Mouse (Mus musculus) midbrain, embryonic 11.5 days (tissue): ENCODE measurements around the gene Rhno1. TPM values are rescaled to one million over a fixed set of nuclear protein-coding genes. Genes with fewer than 3 reads are reported as not detected.
A peak's percentile ranks its signal among the peaks of the same experiment; 100 is the strongest.

Experiments used
- ATAC-seq: fragments of 200-750 bp; cut with Nextera tagmentation; 2 replicates; pipeline ENCODE4 v1.8.0; 2017; ENCODE audit warnings: moderate TSS enrichment, moderate library complexity; ENCODE audit not compliant: low FRiP score
- DNase-seq: peaks from one replicate; pipeline ENCODE4 v3.0.0; 2015; ENCODE audit warnings: low spot score; ENCODE audit errors: missing footprints
- H3K27ac ChIP-seq: fragments of 300-500 bp; sonication (generic); 2 replicates; pipeline ENCODE4 v1.5.1; 2014; ENCODE audit warnings: low read depth, low read length
- H3K27me3 ChIP-seq: fragments of 300-500 bp; sonication (generic); 2 replicates; pipeline ENCODE4 v1.6.1; 2014; ENCODE audit warnings: mild to moderate bottlenecking, low read length, moderate library complexity, mixed read lengths; ENCODE audit not compliant: control insufficient read depth, insufficient read depth
- H3K36me3 ChIP-seq: fragments of 300-500 bp; sonication (generic); 2 replicates; pipeline ENCODE4 v1.6.1; 2014; ENCODE audit warnings: mild to moderate bottlenecking, low read length, moderate library complexity, mixed read lengths; ENCODE audit not compliant: control insufficient read depth, insufficient read depth
- H3K4me1 ChIP-seq: fragments of 300-500 bp; sonication (generic); 2 replicates; pipeline ENCODE4 v1.6.1; 2014; ENCODE audit warnings: low read length; ENCODE audit not compliant: control insufficient read depth, insufficient read depth
- H3K4me2 ChIP-seq: fragments of 300-500 bp; sonication (generic); 2 replicates; pipeline ENCODE4 v1.6.1; 2014; ENCODE audit warnings: mild to moderate bottlenecking, moderate library complexity
- H3K4me3 ChIP-seq: fragments of 300-500 bp; sonication (generic); 2 replicates; pipeline ENCODE4 v1.5.1; 2014; ENCODE audit warnings: low read depth, low read length
- H3K9ac ChIP-seq: fragments of 300-500 bp; sonication (generic); 2 replicates; pipeline ENCODE4 v1.6.1; 2014; ENCODE audit warnings: low read length
- H3K9me3 ChIP-seq: fragments of 300-500 bp; sonication (generic); 2 replicates; pipeline ENCODE4 v1.6.1; 2016; ENCODE audit warnings: low read length; ENCODE audit not compliant: control insufficient read depth
- WGBS: fragments of 180-500 bp; shearing (Covaris S2); extraction: QIAGEN DNeasy Blood & Tissue Kit; methylation state at CpG from one replicate; pipeline ENCODE4 v1.1.7; 2014; 5-methylcytosine and 5-hydroxymethylcytosine counted together
- polyA plus RNA-seq: library from polyadenylated mRNA; unstranded; fragments of >200 nt; fragmentation: Nextera tagmentation; extraction: Ambion mirVana; gene quantifications from 2 replicates; pipeline ENCODE4 v1.2.1, GENCODE M21; 2014

Gene Rhno1
- 176 and 178 TPM in 2 replicates for polyA plus RNA-seq

- H3K27ac ChIP-seq, result peak within 1 kb of the TSS; percentile 90
- DNase-seq (peak; percentile 97), ATAC-seq (peak; percentile 91)
- peak within 1 kb of the TSS; percentile 95 for H3K9ac ChIP-seq
- under 1% methylated on average over 69 of the region's 76 CpGs for WGBS
- peak within 1 kb of the TSS; percentile 69 for H3K4me2 ChIP-seq
- no peaks in the 10 kb centered on the region for H3K9me3 ChIP-seq
- peaks cover 24% of the 10 kb centered on the region for H3K36me3 ChIP-seq
- no peaks in the 10 kb centered on the region for H3K27me3 ChIP-seq
- peak within 1 kb of the TSS; percentile 90 for H3K4me3 ChIP-seq
- H3K4me1 ChIP-seq, result peaks cover 10% of the 10 kb centered on the region
Observed at GRCm38 (mm10) chr6:128362381-128363006, at the start of gene Rhno1, which contains the start of gene Foxm1. TSS of gene Rhno1 (minus strand) at chr6:128362911. TSS of gene Foxm1 (plus strand) at chr6:128362967.

DNA sequence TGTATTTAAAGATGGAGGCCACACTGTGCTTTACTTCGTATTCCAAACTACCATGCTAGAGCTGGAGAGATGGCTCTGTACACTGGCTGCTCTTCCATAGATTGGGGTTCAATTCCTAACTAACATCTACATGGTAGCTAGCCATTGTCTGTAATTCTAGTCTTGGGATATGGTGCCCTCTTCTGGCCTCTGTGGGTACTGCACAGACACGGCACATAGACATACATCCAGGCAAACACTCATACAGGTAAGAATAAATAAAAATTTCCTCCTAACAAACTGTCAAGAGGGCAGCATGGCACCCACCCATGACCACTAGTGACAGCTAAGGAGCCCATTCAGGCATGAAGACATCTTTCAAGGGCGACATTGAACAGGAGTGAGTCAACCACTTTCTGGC is 48.4 kb upstream of the Rhno1 start:
- peaks cover 25% of the 10 kb centered on the region for H3K36me3 ChIP-seq
- ATAC-seq (peak; percentile 43; the same call in 1 of the 2 replicates), DNase-seq (peak; percentile 98)
- WGBS, result 14% methylated on average over 3 of the region's 3 CpGs
- no peak overlapping the region for H3K4me3 ChIP-seq
- H3K27ac ChIP-seq, result no peak overlapping the region
- no peak overlapping the region for H3K4me2 ChIP-seq
- H3K9me3 ChIP-seq, result no peaks in the 10 kb centered on the region
- no peaks in the 10 kb centered on the region for H3K27me3 ChIP-seq
- no peak overlapping the region for H3K9ac ChIP-seq
- H3K4me1 ChIP-seq, result no peaks in the 10 kb centered on the region

- WGBS, result 95% methylated on average over 13 of the region's 13 CpGs
- H3K9ac ChIP-seq, result no peak overlapping the region
- H3K4me1 ChIP-seq, result no peaks in the 10 kb centered on the region
- no peak overlapping the region for H3K27ac ChIP-seq
- no peak overlapping the region for H3K4me3 ChIP-seq
- no peaks in the 10 kb centered on the region for H3K27me3 ChIP-seq
- DNase-seq, result peak; percentile 56
- peaks cover 25% of the 10 kb centered on the region for H3K36me3 ChIP-seq
- H3K4me2 ChIP-seq, result no peak overlapping the region
- ATAC-seq, result no peak
- H3K9me3 ChIP-seq, result no peaks in the 10 kb centered on the region
Observed at GRCm38 (mm10) chr6:128410305-128410704, 47.6 kb upstream of the Rhno1 start.

- no peaks in the 10 kb centered on the region for H3K27me3 ChIP-seq
- no peak for DNase-seq
- H3K4me3 ChIP-seq, result no peak overlapping the region
- H3K4me2 ChIP-seq, result no peak overlapping the region
- H3K9ac ChIP-seq, result no peak overlapping the region
- ATAC-seq, result no peak
- H3K4me1 ChIP-seq, result no peaks in the 10 kb centered on the region
- no peak overlapping the region for H3K27ac ChIP-seq
- 85% methylated on average over 7 of the region's 7 CpGs for WGBS
- no peaks in the 10 kb centered on the region for H3K9me3 ChIP-seq
- peaks cover 25% of the 10 kb centered on the region for H3K36me3 ChIP-seq
Observed at GRCm38 (mm10) chr6:128408544-128409125, 45.9 kb upstream of the Rhno1 start.

DNA sequence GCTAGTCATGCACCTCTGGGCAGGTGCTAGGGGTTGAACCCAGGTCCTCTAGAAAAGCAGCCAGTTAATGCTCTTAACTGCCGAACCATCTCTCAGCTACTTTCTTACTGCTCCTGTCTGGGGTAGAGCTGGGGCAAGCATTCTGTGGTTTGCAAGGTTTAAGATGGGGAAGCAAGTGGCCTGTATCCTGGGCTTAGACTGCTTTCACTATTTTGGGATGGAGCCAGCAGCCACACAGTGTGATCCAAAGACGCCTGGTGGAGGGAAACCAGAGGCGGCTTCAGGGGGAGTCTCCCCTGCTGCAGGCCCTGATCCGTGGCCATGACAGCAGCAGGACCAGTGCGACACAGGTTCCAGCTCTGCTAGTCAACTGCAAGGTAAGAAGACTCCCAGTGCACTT is 42.0 kb upstream of the Rhno1 start:
- H3K9ac ChIP-seq, result no peak overlapping the region
- peaks cover 14% of the 10 kb centered on the region for H3K36me3 ChIP-seq
- WGBS, result 56% methylated on average over 5 of the region's 5 CpGs
- DNase-seq (no peak), ATAC-seq (no peak)
- H3K4me3 ChIP-seq, result no peak overlapping the region
- H3K4me1 ChIP-seq, result no peaks in the 10 kb centered on the region
- H3K9me3 ChIP-seq, result no peaks in the 10 kb centered on the region
- no peak overlapping the region for H3K4me2 ChIP-seq
- no peaks in the 10 kb centered on the region for H3K27me3 ChIP-seq
- no peak overlapping the region for H3K27ac ChIP-seq

DNA sequence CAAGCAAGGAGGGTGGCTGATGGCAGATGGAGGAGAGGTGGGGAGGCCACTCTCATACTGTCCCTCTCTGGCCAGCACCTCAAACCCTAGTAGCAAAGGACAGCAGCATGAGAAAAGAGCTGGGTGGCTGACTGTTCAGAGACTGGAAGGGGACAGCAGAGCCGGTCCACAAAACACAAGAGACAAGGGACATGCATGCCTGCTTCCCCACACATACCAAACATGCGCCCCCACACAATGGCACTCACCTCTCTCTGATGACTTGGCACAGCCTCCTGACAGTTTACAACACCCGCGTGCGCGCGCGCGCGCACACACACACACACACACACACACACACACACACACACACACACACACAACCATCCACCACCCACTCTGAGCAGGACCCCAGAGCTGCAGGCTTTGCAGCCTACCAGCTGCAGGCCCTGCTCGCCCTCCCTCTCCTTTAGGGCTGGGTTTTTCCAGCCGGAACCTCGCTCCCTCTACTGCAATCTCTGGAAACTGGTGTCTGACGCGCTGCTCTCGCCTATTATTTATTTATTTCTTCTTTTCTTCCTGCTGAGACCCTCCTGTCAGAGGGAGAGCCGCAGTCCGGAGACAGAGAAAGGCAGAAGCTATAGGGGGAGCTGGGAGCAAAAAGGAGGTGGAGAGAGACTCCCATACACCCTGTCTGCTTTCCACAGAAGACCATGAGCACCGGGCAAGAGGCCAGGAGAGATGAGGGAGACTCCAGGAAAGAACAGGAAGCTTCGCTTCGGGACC is 36.9 kb upstream of the Rhno1 start:
- no peak for DNase-seq
- Histone ChIP-seq H3K27me3 (no peaks in the 10 kb centered on the region), H3K9ac (no peak overlapping the region; the same call in 1 of the 2 replicates), H3K4me2 (no peak overlapping the region), H3K9me3 (no peaks in the 10 kb centered on the region), H3K27ac (no peak overlapping the region), H3K4me1 (no peaks in the 10 kb centered on the region), H3K4me3 (no peak overlapping the region), H3K36me3 (no peaks in the 10 kb centered on the region)
- peak; percentile 78 for ATAC-seq
- 53% methylated on average over 21 of the region's 21 CpGs for WGBS

DNA sequence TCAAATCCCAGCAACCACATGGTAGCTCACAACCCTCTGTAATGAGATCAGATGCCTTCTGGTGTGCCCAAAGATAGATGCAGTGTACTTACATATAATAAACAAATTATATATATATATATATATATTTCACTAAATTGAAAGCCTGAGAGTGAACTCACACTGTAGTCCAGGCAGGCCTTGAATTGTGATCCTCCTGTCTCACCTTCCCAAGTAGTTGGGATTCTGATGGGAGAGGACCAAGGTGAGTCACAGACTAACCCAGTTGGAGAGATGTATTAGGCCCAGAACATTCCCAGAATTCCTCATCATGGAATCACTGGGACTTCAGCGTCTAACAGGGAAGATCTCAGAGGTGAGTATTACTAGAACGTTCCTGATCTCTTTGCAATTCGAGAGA is 36.3 kb upstream of the Rhno1 start, which contains the start of gene Nrip2:
Nrip2 (plus strand) TSS at position 301 of the 400 bp plus-strand sequence.
- ATAC-seq (no peak), DNase-seq (no peak)
- WGBS, result 81% methylated on average over 3 of the region's 3 CpGs
- no peak within 1 kb of the TSS for H3K27ac ChIP-seq
- no peaks in the 10 kb centered on the region for H3K4me1 ChIP-seq
- no peaks in the 10 kb centered on the region for H3K9me3 ChIP-seq
- no peak within 1 kb of the TSS for H3K4me2 ChIP-seq
- no peaks in the 10 kb centered on the region for H3K36me3 ChIP-seq
- H3K27me3 ChIP-seq, result no peaks in the 10 kb centered on the region
- H3K9ac ChIP-seq, result no peak within 1 kb of the TSS; the same call in 1 of the 2 replicates
- no peak within 1 kb of the TSS for H3K4me3 ChIP-seq

DNA sequence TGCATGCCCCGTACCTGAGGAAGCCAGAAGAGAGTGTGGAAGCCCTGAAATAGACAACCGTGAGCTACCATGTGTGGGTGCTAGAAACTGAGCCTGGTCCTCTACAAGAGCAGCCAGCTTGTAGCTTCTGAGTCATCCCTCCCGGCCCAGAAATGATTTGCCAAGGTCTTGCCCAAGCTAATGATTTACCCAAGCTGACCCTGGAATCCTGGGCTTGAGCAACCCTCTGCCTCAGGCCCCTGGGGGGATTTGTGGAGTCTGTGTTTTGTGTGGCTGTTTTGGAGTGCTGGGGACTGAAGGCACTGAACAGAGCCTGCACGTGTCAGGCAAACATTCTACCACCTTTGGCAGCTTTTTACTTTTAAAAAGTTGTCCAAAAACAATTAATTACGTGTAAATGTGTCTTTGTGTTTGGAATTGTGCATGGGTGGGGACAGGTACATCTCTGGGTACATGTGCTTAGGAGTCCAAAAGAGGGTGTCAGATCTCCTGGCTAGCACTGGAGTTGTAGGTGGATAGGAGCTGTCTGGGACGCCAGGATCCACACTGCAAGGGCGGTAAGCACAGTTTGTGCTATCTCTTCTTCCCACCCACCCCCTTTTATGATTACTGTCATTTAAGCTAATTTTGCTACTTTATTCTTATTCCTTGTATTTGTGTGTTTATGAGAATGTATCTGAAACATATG is 35.0 kb upstream of the Rhno1 start:
- WGBS, result 83% methylated on average over 7 of the region's 7 CpGs
- ATAC-seq, result no peak
- no peak overlapping the region for H3K27ac ChIP-seq

More for the DNA sequence above, 35.0 kb upstream of the Rhno1 start:
- H3K9ac ChIP-seq, result no peak overlapping the region
- H3K4me2 ChIP-seq, result no peak overlapping the region
- H3K9me3 ChIP-seq, result no peaks in the 10 kb centered on the region
- no peaks in the 10 kb centered on the region for H3K27me3 ChIP-seq
- no peak overlapping the region for H3K4me3 ChIP-seq
- DNase-seq, result no peak
- no peaks in the 10 kb centered on the region for H3K4me1 ChIP-seq
- H3K36me3 ChIP-seq, result no peaks in the 10 kb centered on the region
